Mouse (Mus musculus) ES-E14 (cell line): Measurements from ENCODE around the gene Hcn1. TPM values are rescaled to one million over a fixed set of nuclear protein-coding genes. Genes with fewer than 3 reads are reported as not detected.

Experiments used
- DNase-seq: peaks from one replicate; pipeline ENCODE4 v3.0.0-alpha.2; 2013; ENCODE audit warnings: low read depth, low spot score
- H3K27ac ChIP-seq: 2 replicates; pipeline ENCODE4 v1.5.1; 2012; ENCODE audit warnings: low read depth, mild to moderate bottlenecking, low read length, moderate library complexity, mixed read lengths; ENCODE audit not compliant: poor library complexity, insufficient read depth, severe bottlenecking
- H3K36me3 ChIP-seq: 2 replicates; pipeline ENCODE4 v1.6.1; 2012; ENCODE audit warnings: mild to moderate bottlenecking, low read length, moderate library complexity, mixed read lengths; ENCODE audit not compliant: control insufficient read depth, poor library complexity, insufficient read depth, severe bottlenecking
- H3K4me1 ChIP-seq, 2 experiments: fragments of 150-350 bp in 1 of 2; sonication (generic) in 1 of 2; 2 replicates each; pipeline ENCODE4 v1.6.1; 2012; ENCODE audit warnings: low read length in 2 of 2, mild to moderate bottlenecking in 1 of 2, mixed read lengths in 1 of 2; ENCODE audit not compliant: control insufficient read depth in 2 of 2, insufficient read depth in 2 of 2, poor library complexity in 1 of 2
- H3K4me3 ChIP-seq, 2 experiments: fragments of 150-350 bp in 1 of 2; sonication (generic) in 1 of 2; 2 replicates each; pipeline ENCODE4 v1.5.1; 2012; ENCODE audit warnings: low read length in 2 of 2, low read depth in 1 of 2, mild to moderate bottlenecking in 1 of 2, mixed read lengths in 1 of 2; ENCODE audit not compliant: insufficient read depth in 1 of 2, poor library complexity in 1 of 2, severe bottlenecking in 1 of 2
- H3K9ac ChIP-seq: 2 replicates; pipeline ENCODE4 v1.6.1; 2012; ENCODE audit warnings: low read depth, mild to moderate bottlenecking, low read length, mixed read lengths; ENCODE audit not compliant: poor library complexity, insufficient read depth, severe bottlenecking
- H3K9me3 ChIP-seq: fragments of 150-350 bp; sonication (generic); 2 replicates; pipeline ENCODE4 v1.6.1; 2012; ENCODE audit warnings: low read depth, mild to moderate bottlenecking, low read length; ENCODE audit not compliant: control insufficient read depth, insufficient read depth
- CHD2 ChIP-seq: IDR thresholded peaks from 2 replicates; pipeline ENCODE4 v1.6.1; 2014; ENCODE audit warnings: mild to moderate bottlenecking, low read depth, low read length, inconsistent platforms
- HCFC1 ChIP-seq: IDR thresholded peaks from 2 replicates; pipeline ENCODE4 v1.6.1; 2012; ENCODE audit warnings: low read length, inconsistent platforms, borderline replicate concordance; ENCODE audit not compliant: insufficient read depth
- MAFK ChIP-seq: IDR thresholded peaks from 2 replicates; pipeline ENCODE4 v1.6.1; 2014; ENCODE audit warnings: mild to moderate bottlenecking, low read depth, low read length, inconsistent platforms; ENCODE audit not compliant: insufficient read depth
- ZC3H11A ChIP-seq: IDR thresholded peaks from 2 replicates; pipeline ENCODE4 v1.6.1; 2012; ENCODE audit warnings: low read depth, mild to moderate bottlenecking, inconsistent platforms, low read length, borderline replicate concordance
- ZNF384 ChIP-seq: IDR thresholded peaks from 2 replicates; pipeline ENCODE4 v1.6.1; 2012; ENCODE audit warnings: low read depth, low read length, inconsistent platforms
- in situ Hi-C, 2 experiments: fragments of 600-800 bp; cut with MboI; formaldehyde crosslinking; loops; one replicate each; pipeline ENCODE4 v1.15.1; 2025; ENCODE audit warnings: low sequenced_read_pairs in 2 of 2, inconsistent platforms in 1 of 2; ENCODE audit not compliant: unreplicated experiment in 2 of 2
- total RNA-seq: library from RNA; depleted of rRNA; stranded (reverse); fragments of 300-350 nt; gene quantifications from 2 replicates; pipeline ENCODE4 v1.2.3, GENCODE M21; 2012

Hcn1 gene
- total RNA-seq, 1 experiment, result 0.09 TPM

DNA sequence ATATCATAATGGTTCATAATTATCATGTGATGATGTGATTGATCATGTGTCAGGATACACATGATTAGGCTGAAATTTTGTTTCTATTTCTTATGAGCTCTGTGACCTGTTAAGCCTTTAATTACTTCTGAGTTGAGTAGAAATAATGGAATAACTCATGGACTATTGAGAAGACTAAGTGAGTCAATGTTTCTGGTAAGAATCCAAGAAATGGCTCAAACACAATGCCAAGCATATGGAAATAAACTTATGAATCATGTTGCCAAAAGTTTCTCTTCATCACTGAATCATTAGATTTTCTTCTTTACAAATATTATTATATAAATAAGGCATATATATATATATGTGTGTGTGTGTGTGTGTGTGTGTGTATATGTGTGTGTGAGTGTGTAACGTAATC is 69.7 kb downstream of the Hcn1 start:
- H3K27ac ChIP-seq, result no peak overlapping the region
- no peak overlapping the region for H3K4me3 ChIP-seq
- no peaks in the 10 kb centered on the region for H3K9me3 ChIP-seq
- no peaks in the 10 kb centered on the region for H3K36me3 ChIP-seq
- in situ Hi-C loops, result no loop called here
- DNase-seq, result no peak
- no peak overlapping the region for H3K9ac ChIP-seq
- no peak for TF ChIP-seq ZC3H11A
- TF ChIP-seq ZNF384, result no peak
- TF ChIP-seq HCFC1, result no peak
- no peak for TF ChIP-seq MAFK
- no peak for TF ChIP-seq CHD2
- no peaks in the 10 kb centered on the region for H3K4me1 ChIP-seq

DNA sequence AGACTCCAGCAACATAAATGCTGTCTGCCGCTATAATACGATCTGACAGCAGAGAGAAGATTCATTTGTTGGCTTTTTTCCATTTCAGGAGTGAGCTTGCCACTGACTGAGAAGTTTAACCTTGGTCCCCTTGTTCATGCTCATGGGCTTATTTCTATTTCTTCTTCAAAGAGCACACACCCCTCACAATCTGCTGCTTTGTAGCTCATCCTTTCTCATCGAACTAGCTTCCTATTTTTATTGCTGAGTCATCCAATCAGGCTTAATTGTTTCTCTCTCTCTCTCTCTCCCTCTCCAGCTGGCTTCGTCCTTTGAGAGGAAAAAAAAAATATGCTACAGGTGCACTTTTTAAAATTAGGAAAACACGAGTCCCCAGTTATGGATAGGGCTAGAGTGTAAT is 74.3 kb downstream of the Hcn1 start:
- no peaks in the 10 kb centered on the region for H3K36me3 ChIP-seq
- in situ Hi-C loops, result no loop called here
- no peaks in the 10 kb centered on the region for H3K4me1 ChIP-seq
- H3K27ac ChIP-seq, result no peak overlapping the region
- no peaks in the 10 kb centered on the region for H3K9me3 ChIP-seq
- no peak for TF ChIP-seq HCFC1
- no peak for TF ChIP-seq ZNF384
- no peak for TF ChIP-seq CHD2
- TF ChIP-seq MAFK, result peak; percentile 73; the same call in 1 of the 2 replicates
- no peak for TF ChIP-seq ZC3H11A
- H3K9ac ChIP-seq, result no peak overlapping the region
- DNase-seq, result no peak
- no peak overlapping the region for H3K4me3 ChIP-seq

DNA sequence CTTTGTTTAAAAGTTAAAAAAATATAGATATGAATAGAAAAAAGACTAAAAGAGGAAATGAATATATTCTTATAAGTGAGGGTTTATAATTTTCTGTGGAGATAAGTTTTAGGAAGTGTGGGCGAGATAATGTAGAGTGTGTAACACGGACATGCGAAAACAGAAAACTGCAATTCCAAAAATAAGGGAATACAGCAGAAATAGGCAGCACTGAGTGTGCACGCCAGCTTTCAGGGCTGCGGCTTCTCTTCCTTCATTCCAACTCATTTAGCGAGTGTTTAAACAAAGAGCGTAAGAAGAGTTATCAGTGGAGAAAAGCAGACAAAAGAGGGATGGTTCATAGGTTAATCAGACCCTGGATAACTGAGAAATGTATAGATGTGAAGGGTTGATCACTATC is 85.5 kb downstream of the Hcn1 start:
- no peak for DNase-seq
- H3K9me3 ChIP-seq, result no peaks in the 10 kb centered on the region
- no peak for TF ChIP-seq ZNF384
- TF ChIP-seq ZC3H11A, result no peak
- no peak for TF ChIP-seq HCFC1
- TF ChIP-seq MAFK, result no peak
- no peak for TF ChIP-seq CHD2
- H3K4me1 ChIP-seq, result no peaks in the 10 kb centered on the region
- in situ Hi-C loops, result no loop called here
- H3K9ac ChIP-seq, result no peak overlapping the region
- no peak overlapping the region for H3K4me3 ChIP-seq
- no peaks in the 10 kb centered on the region for H3K36me3 ChIP-seq
- no peak overlapping the region for H3K27ac ChIP-seq

GRCm38 (mm10) chr13:117694729-117695332 is 92.7 kb downstream of the Hcn1 start:
- DNase-seq, result no peak
- Histone ChIP-seq H3K9me3 (no peaks in the 10 kb centered on the region), H3K9ac (no peak overlapping the region), H3K4me1 (no peaks in the 10 kb centered on the region), H3K4me3 (no peak overlapping the region), H3K27ac (no peak overlapping the region), H3K36me3 (no peaks in the 10 kb centered on the region)
- in situ Hi-C loops, result no loop called here
- TF ChIP-seq HCFC1 (no peak), CHD2 (no peak), MAFK (no peak), ZNF384 (no peak), ZC3H11A (no peak)

DNA sequence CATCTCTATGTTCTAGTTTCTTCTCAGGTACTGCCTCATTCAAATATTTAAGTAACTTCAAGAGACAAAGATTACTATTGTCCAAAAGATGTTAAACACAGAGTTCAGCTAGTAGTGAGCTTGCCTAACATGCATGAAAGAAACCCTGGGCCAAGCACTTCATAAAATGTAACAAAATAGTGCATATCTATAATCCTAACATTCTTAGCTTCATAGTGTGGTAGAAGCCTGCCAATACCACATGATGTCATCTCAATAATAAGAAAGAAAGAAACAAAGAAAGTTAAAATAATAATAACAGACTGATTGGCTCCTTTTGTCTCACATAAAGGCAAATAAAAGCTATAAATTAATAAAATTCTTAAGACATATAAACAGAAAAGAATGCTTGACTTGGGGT is 103.5 kb downstream of the Hcn1 start:
- no peak for TF ChIP-seq MAFK
- no peak for TF ChIP-seq CHD2
- TF ChIP-seq ZC3H11A, result no peak
- no peak for TF ChIP-seq ZNF384
- TF ChIP-seq HCFC1, result no peak
- Histone ChIP-seq H3K9ac (no peak overlapping the region), H3K4me1 (no peaks in the 10 kb centered on the region), H3K27ac (no peak overlapping the region), H3K36me3 (no peaks in the 10 kb centered on the region), H3K9me3 (no peaks in the 10 kb centered on the region), H3K4me3 (no peak overlapping the region)
- no peak for DNase-seq
- in situ Hi-C loops, result no loop called here
